Mouse (Mus musculus) c-Kit-negative CD71-positive TER-119-positive erythroid progenitor cells, embryonic 14.5 days (primary cell): ENCODE data around the gene Myo1g.
A peak's percentile ranks its signal among the peaks of the same experiment; 100 is the strongest.

ENCODE experiments used
- DNase-seq: peaks from one replicate; pipeline ENCODE4 v3.0.0-alpha.2; 2013; ENCODE audit warnings: low read depth, low spot score

The Myo1g gene

GRCm38 (mm10) chr11:6489257-6489656, 31.5 kb downstream of the Myo1g start:
- DNase-seq: no peak

GRCm38 (mm10) chr11:6488041-6488684, 32.6 kb downstream of the Myo1g start:
- DNase-seq: no peak

GRCm38 (mm10) chr11:6487496-6487895, 33.3 kb downstream of the Myo1g start:
- DNase-seq: no peak

GRCm38 (mm10) chr11:6486916-6487315, 33.8 kb downstream of the Myo1g start:
- no peak for DNase-seq

- no peak for DNase-seq
Observed at GRCm38 (mm10) chr11:6484244-6484959, 36.4 kb downstream of the Myo1g start.

DNA sequence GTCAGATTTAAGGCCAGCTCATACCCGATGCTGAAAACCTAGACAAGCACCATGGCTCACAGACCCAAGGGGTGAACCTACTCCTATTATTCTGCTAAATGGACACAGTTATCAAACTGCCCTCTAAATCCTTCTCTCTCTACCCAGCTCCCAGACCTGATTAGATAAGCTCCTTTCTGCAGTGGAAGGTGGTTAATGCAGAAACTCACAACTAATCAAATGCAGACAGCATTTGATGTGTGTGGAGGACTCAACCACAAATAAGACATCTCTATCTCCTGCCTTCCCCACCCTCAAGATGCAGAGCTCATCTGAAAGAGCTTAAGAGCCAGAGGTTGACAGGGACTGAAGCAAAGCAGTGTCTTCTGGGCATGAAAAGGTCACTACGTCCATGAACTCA, 37.7 kb downstream of the Myo1g start:
- DNase-seq: no peak

DNA sequence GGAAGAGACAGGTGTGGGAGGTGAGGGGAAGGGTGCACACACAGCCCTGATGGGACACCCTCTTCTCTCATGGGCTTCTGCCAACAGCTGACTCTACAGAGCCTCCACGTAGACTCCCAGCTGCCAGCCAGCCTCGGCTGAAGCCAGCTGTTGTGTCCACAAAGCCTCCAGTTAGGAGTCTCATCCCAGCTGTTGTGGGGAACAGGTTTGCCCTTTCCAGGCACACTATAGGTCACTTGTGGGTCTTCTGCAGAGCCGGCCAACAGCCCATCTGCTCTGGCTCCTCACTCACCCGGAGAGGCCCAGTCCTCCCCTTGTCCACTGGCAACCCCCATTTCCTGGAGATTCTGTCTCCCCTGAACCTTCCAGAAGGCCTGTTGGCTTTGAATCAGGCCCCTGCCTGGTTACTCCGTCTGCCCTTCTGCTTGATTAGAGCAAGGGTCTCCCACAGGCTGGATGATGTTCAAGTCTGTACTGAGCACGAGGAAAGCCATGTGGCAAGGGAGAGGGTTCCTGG, 39.0 kb downstream of the Myo1g start:
- no peak for DNase-seq

- no peak for DNase-seq
Observed at GRCm38 (mm10) chr11:6480681-6481405, 39.9 kb downstream of the Myo1g start.

GRCm38 (mm10) chr11:6480191-6480590, 40.6 kb downstream of the Myo1g start:
- no peak for DNase-seq

GRCm38 (mm10) chr11:6479231-6479630, 41.5 kb downstream of the Myo1g start:
- no peak for DNase-seq

GRCm38 (mm10) chr11:6477350-6477749, 43.4 kb downstream of the Myo1g start:
- no peak for DNase-seq

DNA sequence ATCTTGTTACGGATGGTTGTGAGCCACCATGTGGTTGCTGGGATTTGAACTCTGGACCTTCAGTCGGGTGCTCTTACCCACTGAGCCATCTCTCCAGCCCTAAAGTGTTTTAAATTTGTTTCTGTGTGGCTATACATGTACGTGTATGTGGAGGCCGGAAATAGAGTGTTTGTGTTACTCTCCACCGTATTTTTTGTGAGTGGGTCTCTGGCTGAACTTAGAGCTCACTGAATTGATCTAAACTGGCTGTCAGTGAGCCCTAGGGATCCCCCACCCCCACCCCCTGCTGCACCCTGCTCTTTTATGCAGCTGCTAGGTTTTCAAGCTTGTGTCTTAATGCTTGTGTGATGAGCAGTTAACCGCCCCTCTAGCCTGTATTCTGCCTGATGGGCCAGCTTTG, 43.9 kb downstream of the Myo1g start:
- no peak for DNase-seq

DNA sequence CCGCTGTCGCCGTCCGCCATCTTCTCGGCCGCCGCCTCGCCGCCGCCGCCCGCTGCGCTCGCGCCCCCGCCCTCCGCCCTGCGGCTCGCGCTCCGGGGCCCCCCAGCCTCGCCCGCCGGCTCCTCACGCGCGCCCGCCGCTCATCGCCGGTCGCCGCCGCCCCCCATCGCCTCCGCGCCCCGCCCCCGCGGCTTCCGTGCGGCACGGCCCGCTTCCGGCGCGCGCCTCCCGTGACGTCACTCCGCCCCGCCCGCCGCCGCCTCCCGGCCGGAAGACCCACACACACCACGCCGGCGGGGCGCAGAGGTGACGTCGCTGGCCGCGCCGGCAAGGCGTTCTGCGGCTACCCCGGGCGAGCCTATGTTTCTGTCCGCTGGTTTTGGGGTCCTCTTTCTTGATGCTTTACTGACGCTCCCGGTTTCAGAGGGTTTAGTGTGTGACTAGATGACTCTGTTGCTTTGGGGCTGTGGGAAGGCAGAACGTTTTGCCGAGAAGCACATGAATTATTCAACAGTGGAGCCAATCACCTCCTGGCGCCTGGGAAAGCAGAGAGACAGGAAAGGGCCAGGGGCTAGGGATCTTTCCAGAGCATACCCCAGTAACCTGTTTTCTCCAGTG, 44.8 kb downstream of the Myo1g start, which contains the start of gene Purb:
Purb (minus strand) TSS at position 51 of the 618 bp plus-strand sequence.
- DNase-seq: peak; percentile 79

DNA sequence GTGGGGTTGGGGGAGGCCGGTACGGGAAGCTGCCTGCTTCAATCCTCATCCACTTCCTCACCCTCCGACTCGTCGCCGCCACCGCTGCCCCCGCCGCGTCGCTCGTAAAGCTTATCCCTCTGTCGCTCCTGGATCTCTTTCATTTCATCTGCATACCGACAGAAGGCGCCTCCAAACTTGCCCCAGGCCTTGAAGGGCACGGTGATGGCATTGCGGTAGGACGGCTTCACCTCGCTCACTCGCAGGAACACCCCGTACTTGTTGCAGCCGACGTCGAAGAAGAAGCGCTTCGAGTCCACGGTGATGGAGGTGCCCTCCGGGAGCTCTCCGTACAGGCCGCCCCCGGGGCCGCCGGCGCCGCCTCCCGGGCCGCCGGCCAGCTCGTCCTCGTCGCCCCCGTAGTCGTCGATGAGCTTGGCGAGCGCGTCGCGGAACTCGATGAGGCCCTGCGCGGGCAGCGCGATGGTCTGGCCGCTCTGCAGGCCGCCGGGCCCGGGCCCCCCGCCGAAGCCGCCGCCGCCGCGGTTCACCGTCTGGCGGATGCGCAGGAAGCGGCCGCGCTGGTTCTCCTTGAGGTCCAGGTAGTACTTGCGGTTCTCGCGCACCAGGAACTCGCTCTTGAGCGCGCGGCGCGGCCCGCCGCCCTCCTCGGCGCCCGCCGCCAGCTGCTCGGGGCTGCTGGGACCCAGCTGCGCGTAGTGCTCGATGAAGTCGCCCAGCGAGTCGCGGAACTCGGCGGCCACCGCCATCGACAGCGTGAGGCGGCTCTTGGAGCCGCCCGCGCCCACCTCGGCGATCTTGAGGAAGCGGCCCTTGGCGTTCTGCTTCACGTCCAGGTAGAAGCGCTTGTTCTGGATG, 45.7 kb downstream of the Myo1g start:
- no peak for DNase-seq

DNA sequence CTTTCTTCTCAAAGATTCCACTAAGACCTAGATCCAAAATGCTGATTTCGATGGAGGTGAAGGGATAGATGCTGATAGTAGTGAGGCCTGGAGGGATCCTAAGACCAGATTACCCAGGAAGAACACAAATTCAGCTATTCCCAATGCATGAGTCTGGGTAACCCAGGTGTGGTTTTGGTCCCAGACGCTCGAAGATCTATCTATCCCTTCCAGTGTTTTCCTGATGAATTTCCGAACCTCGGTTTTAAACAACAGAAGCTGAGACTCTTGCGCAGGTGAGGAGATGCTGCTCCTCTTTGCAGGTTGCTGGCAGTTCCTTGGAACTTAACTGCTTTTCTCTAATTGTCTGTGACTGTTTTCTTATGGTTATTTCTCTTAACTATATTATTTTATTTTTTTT, 46.4 kb downstream of the Myo1g start:
- no peak for DNase-seq

DNA sequence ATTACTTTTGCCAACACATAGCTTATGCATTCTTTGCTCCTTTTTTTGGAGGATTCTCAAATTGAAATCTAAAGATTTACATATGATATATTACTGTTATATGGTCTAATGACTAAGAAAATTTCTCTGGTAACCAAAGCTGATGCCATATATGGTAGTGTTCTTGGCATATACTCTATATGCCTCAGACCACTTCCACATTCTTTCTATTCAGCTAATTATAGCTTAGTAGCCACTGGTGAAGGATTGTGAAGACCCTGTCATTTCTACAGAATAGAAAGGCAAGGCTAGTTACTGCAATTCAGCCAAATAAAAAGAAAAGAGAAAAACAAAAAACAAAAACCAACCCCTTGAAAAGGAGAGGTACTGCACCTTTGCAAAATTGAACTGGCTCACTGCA, 48.7 kb downstream of the Myo1g start:
- DNase-seq: no peak

GRCm38 (mm10) chr11:6471493-6471892, 49.3 kb downstream of the Myo1g start:
- no peak for DNase-seq

DNA sequence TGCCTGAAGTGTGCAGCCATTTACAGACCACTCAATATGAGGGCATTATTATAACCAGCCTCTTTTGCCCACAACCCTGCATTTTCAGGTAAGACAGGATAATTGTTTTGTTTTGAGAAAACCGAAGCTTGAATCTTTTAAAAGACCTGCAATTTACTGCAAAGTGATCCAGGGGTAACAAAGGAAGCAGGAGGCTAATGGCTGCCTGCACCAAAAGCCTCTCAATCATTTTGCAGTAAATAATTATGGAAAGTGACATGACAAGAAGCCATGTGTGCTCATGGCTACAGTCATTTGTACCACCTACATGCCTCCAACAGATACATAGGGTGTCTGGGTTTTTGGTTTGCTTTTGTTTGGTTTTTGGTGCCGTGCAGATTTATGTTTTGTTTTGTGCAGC, 49.7 kb downstream of the Myo1g start:
- no peak for DNase-seq

GRCm38 (mm10) chr11:6468541-6468940, 52.2 kb downstream of the Myo1g start:
- no peak for DNase-seq

DNA sequence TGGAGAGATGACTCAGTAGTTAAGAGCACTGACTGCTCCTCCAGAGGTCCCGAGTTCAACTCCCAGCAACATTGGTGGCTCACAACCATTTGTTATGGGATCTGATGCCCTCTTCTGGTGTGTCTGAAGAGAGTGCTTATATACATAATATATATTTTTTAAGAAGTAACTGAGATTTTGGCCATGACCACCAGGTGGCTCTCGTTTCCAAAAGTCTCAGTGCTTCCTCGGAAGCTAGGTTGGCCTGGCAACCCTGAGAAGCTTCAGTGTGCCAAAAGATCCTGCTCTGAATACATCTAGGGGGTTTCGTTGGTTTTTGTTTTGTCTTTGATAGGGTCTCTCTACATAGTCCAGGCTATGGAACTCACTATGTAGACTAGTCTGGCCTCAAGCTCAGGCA, 55.6 kb downstream of the Myo1g start:
- DNase-seq: peak; percentile 44
